Mouse (Mus musculus) T-helper 2 cell (primary cell): ENCODE measurements around the gene Slc7a1.

Experiments used
- in situ Hi-C: fragments of 300-600 bp; cut with MboI, MseI; formaldehyde crosslinking; loops from one replicate; pipeline ENCODE4 v1.15.1; 2025; ENCODE audit warnings: high pct_unique_total_duplicates

Gene Slc7a1

DNA sequence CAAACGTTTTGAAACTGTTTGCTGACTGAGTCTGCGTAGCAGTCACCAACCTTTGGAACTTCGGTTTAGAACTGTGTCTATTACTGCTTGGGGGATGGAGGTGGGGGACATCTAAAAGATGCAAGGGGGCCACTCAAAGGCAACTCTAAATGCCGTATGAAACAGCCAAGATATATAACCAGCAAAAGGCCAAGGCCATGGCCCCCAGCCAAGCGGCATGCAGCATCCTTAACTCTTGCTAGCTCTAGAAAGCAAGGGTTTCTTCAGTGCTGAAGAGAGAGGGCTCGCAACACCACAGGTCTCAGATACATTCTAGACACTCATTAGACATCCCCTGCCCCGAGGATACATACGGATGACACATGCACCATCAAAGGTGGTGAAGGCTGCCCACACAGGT lies 6.4 kb downstream of the Slc7a1 start:
- in situ Hi-C loops: no loop called here

DNA sequence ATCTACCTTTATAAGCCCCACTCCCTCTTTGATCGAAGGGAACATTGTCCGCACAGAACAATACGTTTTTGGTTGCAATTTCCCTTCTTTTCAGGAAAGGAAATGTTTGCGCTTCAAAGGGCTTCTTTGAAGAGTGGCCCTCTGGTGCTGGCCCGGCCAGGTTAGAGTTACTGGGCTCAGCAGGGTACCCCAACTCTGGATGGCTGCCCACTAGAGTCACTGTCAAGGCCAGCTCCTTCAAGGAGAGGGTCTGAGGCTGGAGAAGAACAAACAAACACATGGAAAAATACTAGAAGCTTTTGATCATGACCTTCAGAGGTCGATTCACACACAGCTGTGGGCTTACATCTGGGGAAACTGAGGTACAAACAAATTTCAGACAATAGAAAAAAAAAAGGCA lies 6.9 kb downstream of the Slc7a1 start:
- in situ Hi-C loops: no loop called here

DNA sequence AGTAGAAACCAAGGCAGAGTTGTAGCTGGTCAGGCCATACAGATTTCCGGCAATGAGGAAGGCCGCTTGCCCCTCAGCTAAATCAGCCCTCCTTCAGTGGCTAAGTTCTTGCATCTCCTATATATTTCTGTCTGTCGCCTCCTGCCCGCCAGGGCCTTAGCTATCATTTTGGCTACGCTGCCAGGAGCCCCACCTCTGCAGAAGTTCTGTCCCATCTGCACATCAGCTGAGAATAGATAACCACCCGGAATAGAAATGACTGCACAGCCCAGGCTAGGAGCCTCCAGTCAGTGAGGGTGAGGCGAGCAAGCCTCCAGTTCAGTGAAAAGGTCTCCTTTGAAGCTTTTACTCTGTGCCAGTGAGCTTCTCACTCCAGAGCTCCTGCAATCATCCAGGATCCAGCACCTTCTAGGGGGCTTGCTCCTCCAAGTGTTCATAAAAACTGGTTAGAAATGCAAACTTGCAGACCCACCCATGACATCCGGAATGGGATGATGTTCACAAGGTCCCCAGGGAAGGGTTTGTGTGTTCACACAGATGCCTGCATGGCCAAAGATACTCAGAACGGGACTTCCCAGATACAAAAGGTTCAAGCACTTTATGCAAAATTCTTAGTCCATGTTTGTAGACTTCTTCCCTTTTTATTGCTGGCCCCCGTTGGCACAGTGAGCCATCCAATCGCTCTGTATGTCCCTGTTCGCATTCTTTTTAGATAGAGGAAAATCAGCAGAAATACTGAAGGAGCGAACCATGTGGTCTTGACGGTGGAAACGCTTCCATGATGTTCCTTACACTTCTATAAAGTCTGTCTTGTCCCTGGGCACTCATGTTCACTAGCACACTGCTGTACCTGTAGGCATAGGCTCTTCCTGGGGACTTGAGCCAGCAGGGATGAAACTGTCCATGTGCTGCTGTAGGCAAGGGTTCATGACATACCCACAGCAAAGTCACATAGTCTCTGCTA lies 10.4 kb downstream of the Slc7a1 start:
- in situ Hi-C loops: no loop called here

DNA sequence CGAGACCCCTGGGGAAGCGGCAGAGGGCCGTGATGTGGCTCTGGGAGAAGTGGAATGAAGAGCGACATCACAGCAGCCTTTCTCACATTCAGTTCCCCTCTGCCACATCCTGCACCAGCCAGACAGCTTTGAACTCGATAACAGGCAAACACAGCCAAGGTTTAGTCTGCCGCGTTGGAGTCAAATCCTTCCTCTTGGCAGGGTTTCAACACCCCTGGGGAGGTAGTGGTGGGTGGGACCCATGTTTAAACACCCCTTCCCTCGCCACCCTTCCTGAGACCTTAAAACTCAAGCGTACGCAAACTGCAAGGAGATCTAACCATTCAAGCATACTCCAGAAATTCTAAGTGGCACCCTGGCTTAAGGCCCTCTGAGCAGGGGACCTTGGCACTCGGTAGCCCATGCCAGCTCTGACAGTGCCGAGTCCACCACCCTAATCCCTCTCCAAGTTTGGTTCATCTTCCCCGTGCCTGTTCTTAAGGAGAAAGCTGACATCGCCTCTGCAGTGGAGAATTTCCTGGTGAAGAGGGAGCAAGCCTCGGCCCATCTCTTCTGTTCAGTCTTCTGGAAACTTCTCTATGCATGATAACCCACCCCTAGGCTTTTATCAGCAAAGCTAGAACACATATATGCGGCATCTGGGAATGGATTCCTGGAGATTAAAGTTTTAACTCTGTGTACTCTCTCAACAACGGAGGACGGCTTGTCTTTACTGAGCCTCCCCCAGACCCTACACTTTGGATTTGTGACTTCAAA lies 11.3 kb downstream of the Slc7a1 start:
- in situ Hi-C loops: no loop called here

DNA sequence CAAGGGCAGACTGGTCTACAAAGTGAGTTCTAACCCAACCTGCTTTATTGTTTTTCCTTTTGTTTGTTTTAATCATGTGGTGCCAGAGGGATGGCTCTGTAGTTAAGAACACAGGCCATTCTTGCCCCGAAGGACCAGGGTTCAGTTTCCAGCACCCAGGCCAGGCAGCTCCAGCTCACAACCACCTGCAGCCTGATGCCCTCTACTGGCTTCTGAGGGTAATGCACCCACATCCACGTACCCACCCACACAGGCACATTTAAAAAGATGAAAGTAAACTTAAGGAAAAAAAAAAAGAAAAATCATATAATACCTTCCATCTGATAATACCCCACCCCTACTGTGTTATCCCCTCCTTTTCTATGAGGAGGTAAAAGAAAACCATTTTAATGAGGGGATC lies 11.9 kb downstream of the Slc7a1 start:
- in situ Hi-C loops: no loop called here

DNA sequence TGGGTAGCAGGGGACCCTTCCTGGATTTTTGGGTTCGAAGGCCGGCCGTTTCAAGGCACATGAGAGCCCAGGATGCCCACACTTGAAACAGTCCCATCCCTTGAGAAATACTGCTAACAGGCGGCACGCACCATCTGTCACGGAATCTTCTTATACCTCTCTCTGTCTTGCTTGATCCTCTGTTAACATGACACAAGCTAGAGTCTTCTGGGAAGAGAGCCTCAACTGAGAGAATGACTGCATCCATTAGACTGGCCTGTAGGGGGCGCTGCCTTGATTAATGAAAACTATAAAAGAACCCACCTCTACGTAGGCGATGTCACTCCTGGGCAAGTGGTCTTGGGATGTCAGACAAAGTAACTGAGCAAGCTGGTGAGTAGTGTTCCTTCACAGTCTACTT lies 13.2 kb downstream of the Slc7a1 start:
- in situ Hi-C loops: no loop called here

DNA sequence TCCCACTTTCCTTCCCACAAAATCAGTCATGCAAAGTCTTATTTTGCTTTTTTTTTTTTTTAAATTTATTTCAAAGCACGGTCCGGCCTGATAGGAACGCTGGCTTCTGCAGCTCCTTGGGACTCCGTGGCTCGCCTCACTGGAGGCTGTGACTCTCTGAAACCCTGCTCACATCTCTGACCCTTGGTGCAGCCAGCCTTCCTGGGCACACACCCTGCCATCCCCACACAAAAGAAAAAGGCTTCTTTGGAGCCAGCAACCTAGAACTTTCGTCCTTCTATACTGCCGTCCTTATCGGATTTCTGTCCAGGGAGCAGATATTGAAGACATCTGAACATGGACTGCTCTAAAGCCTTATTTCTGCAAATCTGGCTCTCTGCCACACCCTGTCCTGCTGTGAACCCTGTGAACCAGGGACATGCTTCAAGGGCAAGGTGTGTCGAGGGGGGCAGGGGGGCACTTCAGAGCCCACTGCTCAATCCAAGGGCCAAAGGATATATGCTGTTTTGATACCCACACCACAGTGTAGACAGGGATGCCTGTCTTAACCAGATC lies 15.1 kb downstream of the Slc7a1 start:
- in situ Hi-C loops: no loop called here

DNA sequence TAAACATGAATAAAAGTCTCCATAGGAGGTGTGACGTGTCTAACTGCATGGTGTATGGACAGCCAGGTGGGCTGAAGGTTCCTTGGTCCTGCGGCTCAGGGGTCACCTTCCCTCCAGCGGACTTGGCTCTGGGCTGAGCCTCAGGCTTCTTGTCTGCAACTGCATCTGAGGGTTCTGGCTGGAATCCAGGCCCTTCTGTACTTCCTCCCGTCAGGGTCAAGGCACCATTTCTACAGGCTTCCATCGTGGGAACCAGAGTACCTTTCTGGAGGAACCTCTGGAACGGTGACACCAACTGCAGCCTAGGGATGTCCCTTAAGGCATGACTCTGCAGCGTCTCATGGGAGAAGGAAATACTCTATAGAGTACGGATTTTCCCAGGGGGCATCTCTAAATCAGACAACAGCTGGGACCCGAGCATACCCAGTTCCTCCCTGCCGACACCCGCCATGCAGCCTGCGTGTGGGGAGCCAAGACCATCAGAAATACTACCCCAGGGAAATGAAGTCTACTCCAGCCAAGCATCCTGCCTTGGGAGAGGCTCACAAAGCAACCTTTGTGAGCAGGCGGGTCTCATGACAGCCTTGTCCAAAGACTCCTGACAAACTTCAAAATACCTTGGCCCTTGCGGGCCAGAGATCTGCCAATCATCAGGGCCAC lies 15.7 kb downstream of the Slc7a1 start:
- in situ Hi-C loops: no loop called here

DNA sequence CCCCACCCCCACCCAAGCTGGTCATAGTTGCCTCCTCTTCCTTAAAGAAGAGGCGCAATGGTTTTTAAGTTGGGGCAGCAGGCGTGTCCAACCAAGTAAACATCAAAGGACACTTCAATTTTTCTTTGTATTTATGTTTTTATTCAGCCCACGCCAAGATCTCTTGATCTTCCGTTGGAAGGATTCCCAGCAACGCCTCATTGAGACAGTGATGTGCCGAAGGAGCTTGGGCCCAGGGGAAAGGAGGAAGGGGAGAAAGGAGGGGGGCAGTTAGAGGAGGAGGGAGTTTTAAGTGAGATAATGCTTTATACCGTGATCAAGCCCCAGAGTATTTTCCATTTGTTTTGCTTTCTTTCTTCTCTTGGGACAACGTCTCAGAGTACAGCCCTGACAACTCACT lies 18.6 kb downstream of the Slc7a1 start:
- in situ Hi-C loops: no loop called here

DNA sequence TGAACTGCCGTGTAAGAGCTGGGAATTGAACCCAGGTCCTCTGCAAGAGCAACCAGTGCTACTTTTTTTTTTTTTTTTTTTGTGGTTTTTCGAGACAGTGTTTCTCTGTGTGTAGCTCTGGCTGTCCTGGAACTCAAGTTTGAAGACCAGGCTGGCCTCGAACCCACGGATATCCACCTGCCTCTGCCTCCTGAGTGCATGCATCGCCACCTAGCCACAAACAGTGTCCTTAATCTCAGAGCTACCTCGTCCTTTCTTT lies 19.5 kb downstream of the Slc7a1 start:
- in situ Hi-C loops: no loop called here

DNA sequence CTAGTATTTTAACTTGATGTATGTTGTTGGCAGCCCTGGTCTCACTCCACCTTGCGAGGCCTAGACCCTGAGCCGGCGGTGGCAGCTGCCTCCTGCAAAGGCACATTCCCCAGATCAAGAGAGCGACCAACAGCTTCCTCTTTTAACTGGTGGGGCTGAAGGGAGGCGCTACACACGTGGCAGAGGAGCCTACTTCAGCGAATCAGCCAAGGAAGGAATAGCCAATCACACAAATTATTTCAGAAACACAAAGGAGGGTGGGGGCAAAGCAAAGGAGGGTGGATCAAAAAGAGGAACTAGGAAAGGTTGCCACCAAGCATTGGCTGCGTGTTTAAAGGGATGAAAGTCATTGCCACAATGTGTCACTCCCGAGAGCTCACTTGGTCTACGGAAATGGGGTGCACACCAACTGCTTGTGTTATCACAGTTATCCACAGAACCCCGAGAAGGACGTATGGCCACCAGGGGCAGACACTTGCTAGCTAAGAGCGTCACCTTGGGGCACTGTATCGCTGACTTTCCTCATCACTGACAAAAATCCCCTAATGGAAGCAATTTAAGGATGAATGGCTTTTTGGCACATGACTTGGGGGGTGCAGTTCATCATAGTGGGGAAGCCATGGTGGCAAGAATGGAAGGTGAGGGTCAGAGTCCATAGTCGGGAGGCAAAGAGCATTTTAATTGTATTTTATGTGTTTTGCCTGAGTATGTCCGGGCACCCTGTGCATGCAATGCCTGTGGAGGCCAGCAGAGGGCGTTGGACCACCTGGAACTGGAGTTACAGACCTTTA lies 20.1 kb downstream of the Slc7a1 start:
- in situ Hi-C loops: no loop called here

DNA sequence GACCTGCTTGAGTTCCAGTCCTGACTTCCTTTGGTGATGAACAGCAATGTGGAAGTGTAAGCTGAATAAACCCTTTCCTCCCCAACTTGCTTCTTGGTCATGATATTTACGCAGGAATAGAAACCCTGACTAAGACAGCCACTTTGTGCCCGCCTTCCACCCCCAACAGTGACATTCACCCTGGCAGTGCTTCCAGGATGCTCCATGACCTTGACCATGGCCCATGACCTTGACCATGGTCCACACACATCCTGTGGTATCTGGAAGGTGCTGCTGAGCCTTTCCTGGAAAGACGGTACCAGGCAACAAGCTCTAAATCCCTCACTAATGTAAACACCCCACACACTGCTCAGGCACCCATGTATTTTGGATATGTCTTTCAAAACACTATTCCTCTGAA lies 21.0 kb downstream of the Slc7a1 start:
- in situ Hi-C loops: no loop called here

DNA sequence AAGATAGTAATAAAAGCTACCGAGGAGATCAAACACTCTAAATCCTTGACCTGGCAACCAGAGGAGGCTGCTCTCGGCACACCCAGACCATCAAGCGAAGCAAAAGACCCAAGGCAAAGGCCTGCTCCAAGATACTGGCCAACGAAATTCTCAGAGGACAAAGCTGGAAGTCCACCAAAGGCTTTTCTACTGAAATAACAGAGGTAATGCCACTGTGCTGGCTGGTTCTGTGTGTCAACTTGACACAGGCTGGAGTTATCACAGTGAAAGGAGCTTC lies 21.5 kb downstream of the Slc7a1 start:
- in situ Hi-C loops: no loop called here

DNA sequence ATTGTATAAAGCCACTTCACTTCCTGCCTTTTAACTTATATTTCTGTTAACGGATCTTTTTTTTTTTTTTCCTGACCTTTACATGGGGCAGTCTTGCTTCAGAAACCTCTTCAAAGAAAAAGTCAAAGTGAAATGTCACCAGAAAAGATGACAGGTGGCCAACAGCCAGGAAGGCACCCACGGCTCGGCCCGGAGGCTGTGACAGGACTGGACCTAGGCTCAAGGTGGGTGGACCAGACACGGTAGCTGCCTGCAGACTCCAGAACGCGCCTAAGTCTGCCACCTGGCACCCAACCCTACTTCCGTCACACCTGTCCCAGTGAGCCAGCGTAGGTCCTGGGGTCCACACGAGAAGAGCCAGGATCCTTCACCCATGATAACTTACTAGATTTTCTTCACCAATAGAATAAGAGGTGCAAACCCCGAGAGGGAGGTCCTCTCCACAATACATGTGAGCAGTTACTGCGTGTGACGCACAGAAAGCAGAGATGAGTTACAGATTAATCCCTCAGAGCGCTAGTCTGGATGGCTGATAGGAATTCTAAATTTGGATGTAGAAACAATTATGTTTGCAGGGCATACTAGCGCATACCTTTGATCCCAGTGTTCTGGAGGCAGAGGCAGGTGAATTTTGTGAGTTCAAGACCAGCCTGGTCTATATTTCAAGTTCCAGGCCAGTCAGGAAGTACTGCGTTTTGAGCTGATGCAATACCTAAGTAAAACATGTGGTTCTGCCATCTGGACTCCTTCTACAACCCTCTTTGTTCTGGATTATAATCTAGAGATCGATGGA lies 22.1 kb downstream of the Slc7a1 start:
- in situ Hi-C loops: no loop called here

DNA sequence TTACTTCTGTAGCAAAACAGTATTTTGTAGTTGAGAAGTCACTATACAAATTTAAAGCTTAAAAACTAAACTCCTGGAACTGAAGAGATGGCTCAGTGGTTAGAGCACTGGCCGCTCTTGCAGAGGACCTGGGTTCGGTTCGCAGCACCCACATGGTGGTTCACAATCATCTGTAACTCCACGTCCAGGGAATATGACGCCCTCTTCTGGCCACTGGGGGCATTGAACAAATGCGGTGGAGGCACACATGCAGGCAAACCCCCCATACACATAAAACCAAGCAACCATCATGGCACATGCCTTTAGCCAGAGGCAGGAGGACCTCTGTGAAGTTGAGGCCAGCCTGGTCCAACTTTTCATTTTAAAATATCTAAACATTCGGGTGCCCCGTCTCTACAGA lies 23.3 kb downstream of the Slc7a1 start:
- in situ Hi-C loops: no loop called here

DNA sequence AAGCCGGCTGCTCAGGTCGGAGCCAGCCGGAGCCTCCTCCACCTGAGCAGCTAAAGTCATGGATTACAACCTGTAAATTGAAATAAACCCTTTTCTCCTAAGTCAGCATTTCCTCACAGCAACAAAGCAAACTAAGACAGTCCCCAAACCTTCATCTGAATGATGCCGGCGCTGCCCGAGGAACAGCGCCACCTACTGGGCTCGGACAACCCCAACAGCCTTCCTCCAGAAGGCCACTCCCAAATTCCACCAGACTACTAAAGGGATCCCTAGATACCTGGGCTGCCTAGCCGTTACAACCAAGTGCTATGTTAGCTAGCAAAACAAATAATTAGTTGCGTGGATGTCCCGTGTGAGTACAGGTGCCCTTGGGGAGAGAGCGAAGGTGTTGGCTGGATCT lies 24.2 kb downstream of the Slc7a1 start:
- in situ Hi-C loops: no loop called here

DNA sequence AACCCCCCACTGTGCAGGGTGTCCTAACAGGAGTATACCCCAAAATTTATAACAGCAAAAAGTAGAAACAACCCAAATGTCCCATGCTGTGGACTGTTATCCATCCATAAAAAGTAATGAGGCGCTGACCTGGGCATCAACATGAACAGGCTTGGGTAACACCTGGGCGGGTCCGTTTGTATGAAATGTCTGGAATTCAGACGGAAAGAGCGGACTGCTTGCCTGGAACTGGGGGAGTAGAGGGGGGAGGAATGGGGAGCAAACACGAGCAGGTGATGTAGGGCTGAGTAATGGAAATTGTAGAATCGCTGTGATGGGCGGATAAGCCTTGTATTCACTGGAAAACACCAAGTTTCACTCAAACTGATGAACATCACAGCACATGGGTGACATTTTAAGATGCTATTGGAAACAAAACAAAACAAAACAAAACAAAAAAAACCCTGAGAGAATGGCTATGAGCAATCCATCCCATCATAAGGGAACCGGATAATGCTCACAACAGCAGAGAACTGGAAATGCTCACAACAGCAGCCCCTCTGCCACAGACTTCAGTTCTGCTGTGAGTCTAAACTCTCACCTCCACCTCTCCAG lies 26.5 kb downstream of the Slc7a1 start:
- in situ Hi-C loops: no loop called here

DNA sequence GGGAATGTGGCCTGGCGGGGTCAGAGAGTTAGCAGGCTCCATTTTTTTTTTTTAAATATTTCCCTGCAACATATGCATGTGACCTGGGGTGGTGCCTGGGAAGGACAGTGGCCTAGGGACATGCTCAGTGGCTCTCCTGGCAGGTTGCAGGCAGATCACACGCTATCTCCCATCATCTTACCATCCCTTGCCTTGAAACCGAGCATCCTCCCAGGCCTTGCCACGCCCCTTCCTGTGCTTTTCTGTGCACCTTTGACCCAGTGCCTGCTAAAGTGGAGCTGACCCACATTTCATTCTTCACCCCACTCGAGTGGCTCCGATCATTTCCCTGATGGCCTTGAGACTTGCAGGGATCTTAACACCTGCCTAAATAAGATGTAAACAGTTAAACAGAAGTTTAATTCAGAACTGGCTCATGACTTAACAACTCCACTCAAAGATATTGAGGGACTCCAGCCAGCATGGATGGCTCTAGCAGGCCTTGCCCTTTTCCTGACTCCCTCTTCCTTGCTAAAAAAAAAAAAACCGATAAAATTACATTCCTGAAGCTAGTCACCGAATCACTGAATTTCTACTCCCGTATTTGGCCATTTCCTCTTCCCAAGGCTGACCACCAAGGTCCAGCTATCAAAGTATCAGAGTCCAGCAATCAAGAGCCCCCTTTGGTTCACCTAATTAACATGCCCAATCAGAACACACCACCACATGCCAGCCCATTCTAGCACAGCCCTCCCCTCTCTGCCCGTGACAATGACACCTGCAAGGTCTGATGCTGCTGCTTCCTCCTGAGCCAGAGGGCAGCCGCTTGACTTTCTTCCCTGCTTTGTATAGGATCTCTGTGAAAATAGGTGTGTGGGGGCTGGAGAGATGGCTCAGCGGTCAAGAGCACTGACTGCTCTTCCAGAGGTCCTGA lies 27.4 kb downstream of the Slc7a1 start:
- in situ Hi-C loops: no loop called here

DNA sequence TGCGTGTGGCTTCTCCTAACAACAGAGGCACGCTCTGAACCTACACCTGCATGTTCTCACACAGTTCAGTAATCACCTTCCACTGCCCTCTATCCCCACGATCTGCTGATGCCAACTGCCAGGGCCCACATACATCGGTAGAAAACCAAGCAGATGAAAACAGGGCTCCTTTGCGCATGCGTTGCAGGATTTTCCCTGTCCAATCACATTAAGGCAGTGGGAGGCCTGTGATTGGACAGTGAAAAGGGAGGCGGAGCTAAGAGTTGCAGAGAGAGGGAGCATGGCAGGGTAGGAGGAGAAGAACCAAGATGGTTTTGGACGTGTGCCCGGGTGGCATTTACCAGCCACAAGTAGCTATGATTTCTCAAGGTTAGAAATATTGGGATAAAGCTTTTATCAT lies 28.3 kb downstream of the Slc7a1 start:
- in situ Hi-C loops: no loop called here

DNA sequence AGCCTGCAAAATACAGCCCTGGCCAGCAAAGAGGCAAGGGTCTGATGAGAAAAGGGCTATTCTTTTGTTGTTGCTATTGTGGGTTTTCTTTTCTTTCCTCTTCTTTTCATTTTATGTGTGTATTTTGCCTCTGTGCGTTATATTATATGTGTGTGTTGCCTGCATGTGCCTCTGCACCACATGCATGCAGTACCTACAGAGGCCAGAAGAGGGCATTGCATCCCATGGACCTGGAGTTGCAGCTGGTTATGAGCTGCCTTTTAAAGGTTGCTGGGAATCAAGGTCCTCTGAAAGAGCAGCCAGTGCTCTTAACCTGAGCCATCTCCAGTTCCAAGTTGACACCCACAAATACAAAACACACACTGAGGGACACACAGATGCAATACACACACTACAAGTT lies 29.1 kb downstream of the Slc7a1 start:
- in situ Hi-C loops: no loop called here
